Mouse (Mus musculus) spleen, adult 2 months (tissue): ENCODE results near the gene Upk2. TPM values are rescaled to one million over a fixed set of nuclear protein-coding genes. Genes with fewer than 3 reads are reported as not detected.

Experiments used
- DNase-seq, 2 experiments: peaks; one replicate each; pipeline versions ENCODE4 v3.0.0 to v3.0.0-alpha.2; 2012 to 2021; ENCODE audit warnings: low spot score in 2 of 2, low read depth in 1 of 2
- H3K27ac ChIP-seq: fragments of 200-500 bp; 2 replicates; pipeline ENCODE4 v1.5.1; 2012; ENCODE audit warnings: low read length, inconsistent platforms; ENCODE audit not compliant: insufficient read depth
- H3K27me3 ChIP-seq: fragments of 200-500 bp; 2 replicates; pipeline ENCODE4 v1.6.1; 2012; ENCODE audit warnings: mild to moderate bottlenecking, moderate library complexity, low read length, inconsistent platforms; ENCODE audit not compliant: control insufficient read depth, insufficient read depth
- H3K36me3 ChIP-seq: fragments of 200-500 bp; 2 replicates; pipeline ENCODE4 v1.6.1; 2012; ENCODE audit warnings: mild to moderate bottlenecking, low read length, inconsistent platforms; ENCODE audit not compliant: control insufficient read depth, insufficient read depth
- H3K4me1 ChIP-seq: fragments of 200-500 bp; 2 replicates; pipeline ENCODE4 v1.6.1; 2011; ENCODE audit warnings: inconsistent platforms; ENCODE audit not compliant: control insufficient read depth, insufficient read depth, insufficient read length
- H3K4me3 ChIP-seq: fragments of 200-500 bp; 2 replicates; pipeline ENCODE4 v1.5.1; 2011; ENCODE audit warnings: mild to moderate bottlenecking, inconsistent platforms; ENCODE audit not compliant: insufficient read depth, insufficient read length; ENCODE audit errors: extremely low read depth
- CTCF ChIP-seq: fragments of 200-500 bp; IDR thresholded peaks from 2 replicates; pipeline ENCODE4 v1.5.1; 2011; ENCODE audit warnings: mild to moderate bottlenecking, inconsistent platforms; ENCODE audit not compliant: insufficient read depth, insufficient read length, insufficient replicate concordance; ENCODE audit errors: extremely low read depth
- POLR2A ChIP-seq: fragments of 200-500 bp; IDR thresholded peaks from 2 replicates; pipeline ENCODE4 v1.6.1; 2011; ENCODE audit warnings: low read depth, low read length, inconsistent platforms
- WGBS: fragments of 180-500 bp; shearing (Covaris S2); methylation state at CpG from one replicate; pipeline ENCODE4 v1.1.7; 2018; 5-methylcytosine and 5-hydroxymethylcytosine counted together
- polyA plus RNA-seq: library from polyadenylated mRNA; depleted of rRNA; stranded (reverse); fragments of >200 nt; gene quantifications from 2 replicates; pipeline ENCODE4 v1.2.3, GENCODE M21; 2012

Gene Upk2
- polyA plus RNA-seq, 1 experiment = not detected

DNA sequence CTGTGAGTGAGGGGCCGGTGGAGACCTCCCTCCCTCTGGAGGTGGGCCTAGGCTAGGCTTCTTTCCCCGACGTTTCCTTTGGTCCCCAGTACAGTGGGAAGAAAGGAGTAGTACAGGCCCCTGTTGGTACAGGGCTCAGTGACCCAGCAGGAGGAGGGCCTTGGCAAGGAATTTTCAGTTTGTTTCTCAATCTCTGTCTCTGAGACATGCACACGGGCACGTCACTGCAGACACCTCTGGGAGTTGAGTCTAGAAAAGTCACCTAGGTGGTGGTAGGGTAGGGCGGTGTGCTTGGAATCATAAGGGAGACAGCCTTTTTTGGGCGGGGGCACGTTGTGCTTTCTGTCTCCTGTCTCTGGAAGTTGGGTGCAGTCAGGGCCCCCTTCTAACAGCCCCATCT, 33.6 kb upstream of the Upk2 start:
- TF ChIP-seq POLR2A = no peak
- Histone ChIP-seq H3K4me1 (peaks cover 35% of the 10 kb centered on the region), H3K27ac (no peak overlapping the region; the same call in 1 of the 2 replicates), H3K4me3 (no peak overlapping the region), H3K27me3 (no peaks in the 10 kb centered on the region), H3K36me3 (no peaks in the 10 kb centered on the region)
- DNase-seq = no peak
- WGBS = 67% methylated on average over 8 of the region's 8 CpGs

DNA sequence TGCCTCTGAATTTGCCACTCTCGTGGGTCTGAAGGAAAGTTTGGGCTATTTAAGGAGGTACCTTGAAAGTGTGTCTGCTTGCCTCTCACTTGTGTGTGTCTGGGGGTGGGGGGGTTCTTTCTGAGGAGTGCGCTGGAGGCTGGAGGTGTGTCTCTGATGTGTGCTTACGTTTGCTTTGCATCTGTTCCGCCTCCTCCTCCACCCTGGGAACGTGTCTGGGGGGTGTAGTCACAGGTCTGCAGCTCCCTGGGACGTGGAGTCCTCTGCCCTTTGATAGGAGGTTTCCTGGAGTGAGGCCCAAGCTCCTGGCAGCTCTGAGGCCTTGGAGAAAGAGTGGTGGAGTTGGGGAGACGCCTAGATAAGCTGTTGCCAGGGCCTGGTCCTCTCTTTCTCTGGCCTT, 32.7 kb upstream of the Upk2 start:
- no peak overlapping the region for H3K4me3 ChIP-seq
- H3K4me1 ChIP-seq = peaks cover 25% of the 10 kb centered on the region
- 33% methylated on average over 7 of the region's 7 CpGs for WGBS
- H3K27me3 ChIP-seq = no peaks in the 10 kb centered on the region
- H3K36me3 ChIP-seq = no peaks in the 10 kb centered on the region
- no peak for TF ChIP-seq POLR2A
- TF ChIP-seq CTCF = no peak
- no peak overlapping the region for H3K27ac ChIP-seq
- no peak for DNase-seq

DNA sequence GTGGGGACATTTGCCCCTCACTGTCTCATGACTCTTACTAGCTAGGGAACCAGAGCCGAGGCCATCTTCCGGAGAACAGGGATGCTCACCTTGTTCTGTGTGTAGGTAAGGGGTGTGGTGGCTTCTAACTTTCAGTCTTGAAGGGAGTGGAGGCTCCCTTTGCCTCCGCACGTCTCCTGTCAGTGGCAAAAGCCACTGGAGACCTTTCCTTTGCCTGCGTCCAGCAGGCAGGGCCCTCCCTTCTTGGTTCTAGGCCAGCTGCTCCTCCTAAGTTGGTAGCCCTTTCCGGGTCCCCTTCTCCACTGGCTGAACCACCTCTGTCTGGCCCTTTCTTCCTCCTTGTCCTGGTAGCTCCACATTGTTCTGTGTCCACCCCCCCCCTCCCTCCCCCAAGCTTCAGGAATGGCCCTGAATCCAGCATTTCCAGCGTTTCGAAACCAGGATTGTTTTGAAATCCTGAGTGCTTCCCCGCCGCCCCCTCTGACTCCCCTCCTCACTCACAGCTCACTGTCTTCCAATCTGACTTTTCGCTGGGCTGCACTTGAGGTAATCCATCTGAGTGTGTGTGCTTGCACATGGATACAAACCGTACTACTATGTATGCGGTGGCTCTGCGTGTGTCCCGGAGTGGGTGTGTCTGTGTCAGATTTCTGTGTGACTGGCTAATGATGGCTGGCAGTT, 32.1 kb upstream of the Upk2 start:
- no peak for TF ChIP-seq CTCF
- no peak for TF ChIP-seq POLR2A
- Histone ChIP-seq H3K36me3 (no peaks in the 10 kb centered on the region), H3K4me1 (peaks cover 23% of the 10 kb centered on the region), H3K27me3 (no peaks in the 10 kb centered on the region), H3K4me3 (peak overlapping the region; percentile 4; the same call in 1 of the 2 replicates), H3K27ac (peak overlapping the region; percentile 18)
- DNase-seq = no peak
- WGBS = 67% methylated on average over 15 of the region's 15 CpGs

DNA sequence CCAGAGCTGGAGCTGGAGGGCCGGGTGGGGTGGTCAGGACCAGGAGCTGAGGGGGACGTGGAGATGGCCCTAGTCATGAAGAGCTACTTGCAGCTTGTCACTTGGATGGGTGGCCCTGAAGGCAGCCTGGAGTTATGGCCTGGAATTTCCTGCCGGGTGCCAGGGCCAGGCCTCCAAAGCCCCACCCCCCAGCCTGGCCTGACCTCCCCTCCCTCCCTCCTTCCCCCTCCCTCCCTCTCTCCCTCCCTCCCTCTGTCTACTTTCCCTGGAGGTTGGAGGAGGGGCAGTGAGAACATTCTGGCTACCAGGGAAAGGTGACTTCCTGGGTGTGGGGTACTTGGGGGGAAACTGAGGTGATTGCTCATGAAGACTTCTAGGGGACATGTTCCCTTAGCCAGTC, 31.6 kb upstream of the Upk2 start:
- Histone ChIP-seq H3K4me3 (peak overlapping the region; percentile 4; the same call in 1 of the 2 replicates), H3K36me3 (no peaks in the 10 kb centered on the region), H3K4me1 (peaks cover 28% of the 10 kb centered on the region), H3K27me3 (no peaks in the 10 kb centered on the region), H3K27ac (peak overlapping the region; percentile 17; the same call in 1 of the 2 replicates)
- WGBS = 64% methylated on average over 3 of the region's 3 CpGs
- no peak for DNase-seq
- TF ChIP-seq CTCF = no peak
- no peak for TF ChIP-seq POLR2A

DNA sequence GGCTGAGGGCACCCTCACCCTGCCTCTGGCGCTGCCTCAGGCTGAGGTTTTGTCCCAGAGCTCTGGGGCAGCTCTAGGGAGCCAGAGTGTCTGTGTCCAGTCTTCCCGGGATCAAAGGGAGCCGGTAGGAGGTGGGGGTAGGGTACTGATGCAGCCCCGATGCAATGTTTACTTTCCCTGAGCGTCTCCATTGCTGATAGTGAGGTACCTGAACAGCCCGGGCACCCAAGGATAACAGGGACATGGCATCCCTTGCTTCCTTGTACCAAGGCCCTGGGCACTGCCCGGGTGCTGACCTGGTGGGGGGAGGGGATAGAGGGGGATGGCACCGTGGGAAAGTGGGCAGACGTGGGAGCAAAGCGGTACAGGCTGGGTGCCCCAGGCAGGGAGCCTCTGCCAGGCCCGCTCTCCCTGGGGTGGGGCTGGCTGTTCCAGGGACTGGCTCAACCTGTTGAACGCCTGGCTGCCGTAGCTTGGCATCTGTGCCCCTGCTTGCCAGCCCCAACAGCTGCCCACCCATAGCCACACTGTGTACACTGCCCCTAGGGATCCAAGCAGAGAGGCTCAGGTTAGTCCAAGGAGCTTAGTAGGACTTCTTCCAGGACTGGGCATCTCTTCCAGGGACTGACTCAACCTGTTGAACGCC, 30.9 kb upstream of the Upk2 start:
- H3K27me3 ChIP-seq = no peaks in the 10 kb centered on the region
- no peak for TF ChIP-seq CTCF
- H3K4me1 ChIP-seq = peaks cover 28% of the 10 kb centered on the region
- H3K36me3 ChIP-seq = no peaks in the 10 kb centered on the region
- DNase-seq = no peak
- H3K4me3 ChIP-seq = no peak overlapping the region
- WGBS = 64% methylated on average over 14 of the region's 14 CpGs
- peak overlapping the region; percentile 39; the same call in 1 of the 2 replicates for H3K27ac ChIP-seq

DNA sequence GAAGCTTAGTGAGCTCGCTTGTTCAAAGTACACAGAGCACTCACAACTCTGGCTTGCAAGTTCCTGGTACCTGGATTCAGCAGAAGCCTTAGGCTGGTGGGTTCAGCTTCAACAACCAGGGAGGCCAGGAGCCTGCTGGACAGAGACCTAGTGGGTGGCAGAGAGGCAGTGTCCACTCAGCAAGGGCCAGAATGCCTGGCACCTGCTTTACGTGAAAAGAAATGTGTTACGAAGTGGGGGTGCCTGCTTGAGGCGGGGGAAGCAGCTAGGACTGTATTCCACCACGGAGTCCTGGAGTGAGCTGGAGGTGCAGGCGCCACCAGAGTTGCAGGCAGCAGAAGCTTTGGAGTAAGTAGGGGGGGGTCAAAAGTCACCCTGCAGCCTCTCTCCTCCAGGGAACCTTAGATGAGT, 30.3 kb upstream of the Upk2 start:
- no peak for TF ChIP-seq POLR2A
- no peak for TF ChIP-seq CTCF
- WGBS = 78% methylated on average over 6 of the region's 6 CpGs
- Histone ChIP-seq H3K27ac (no peak overlapping the region; the same call in 1 of the 2 replicates), H3K36me3 (no peaks in the 10 kb centered on the region), H3K4me1 (peaks cover 26% of the 10 kb centered on the region), H3K27me3 (no peaks in the 10 kb centered on the region), H3K4me3 (0 out of 2 replicates have a peak overlapping the region, but pooled peaks have one; percentile 7)
- DNase-seq = no peak

DNA sequence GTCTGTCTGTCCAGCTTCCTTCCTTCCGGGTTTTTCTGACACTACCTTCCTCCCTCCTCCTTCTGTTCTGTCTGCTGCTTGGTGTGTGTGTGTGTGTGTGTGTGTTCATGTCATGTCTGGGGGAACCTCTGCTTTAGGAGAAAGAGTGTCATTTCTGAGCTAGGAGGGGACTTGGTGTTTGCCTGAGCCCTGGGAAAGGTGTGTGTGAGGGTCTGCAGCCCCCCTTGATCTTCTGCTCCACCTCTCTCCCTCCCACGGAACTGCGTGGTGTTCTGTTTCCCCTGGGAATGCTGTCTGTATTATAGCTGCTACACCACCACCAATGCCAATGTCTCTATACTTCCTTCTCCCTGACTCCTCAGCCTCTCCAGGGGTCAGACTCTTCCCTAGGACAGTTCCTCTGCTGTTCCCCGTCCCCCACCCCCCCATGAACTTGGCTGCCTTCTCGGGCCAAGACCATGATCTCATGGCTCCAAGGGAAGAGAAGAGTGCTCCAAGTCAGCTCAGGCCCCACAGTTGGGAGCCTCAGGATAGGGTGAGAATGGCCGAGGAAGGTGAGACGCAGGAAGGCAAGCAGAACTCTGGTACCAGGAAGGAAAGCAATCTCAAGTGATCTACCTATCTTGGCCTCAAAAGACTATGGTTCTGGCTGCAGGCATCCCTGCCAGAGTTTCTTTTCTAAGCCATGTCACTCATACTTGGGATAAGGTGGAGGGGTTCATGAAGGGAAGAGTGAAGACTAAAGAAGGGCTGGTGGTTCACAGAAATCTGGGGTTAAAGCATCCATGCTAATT, 29.7 kb upstream of the Upk2 start:
- H3K4me1 ChIP-seq = peaks cover 28% of the 10 kb centered on the region
- peak overlapping the region; percentile 94 for H3K4me3 ChIP-seq
- H3K27ac ChIP-seq = peak overlapping the region; percentile 93
- 28% methylated on average over 7 of the region's 7 CpGs for WGBS
- TF ChIP-seq POLR2A = no peak
- no peak for TF ChIP-seq CTCF
- peak in 1 of 2 experiments; percentile 22 for DNase-seq
- H3K36me3 ChIP-seq = no peaks in the 10 kb centered on the region
- H3K27me3 ChIP-seq = no peaks in the 10 kb centered on the region
